Mouse (Mus musculus) cerebellum, postnatal 14 days (tissue): Measurements from ENCODE around the gene Mtrex.

Experiments used
- DNase-seq, 2 experiments: peaks; one replicate each; pipeline ENCODE4 v3.0.0; 2021; ENCODE audit warnings: mixed read lengths in 2 of 2

The Mtrex gene

DNA sequence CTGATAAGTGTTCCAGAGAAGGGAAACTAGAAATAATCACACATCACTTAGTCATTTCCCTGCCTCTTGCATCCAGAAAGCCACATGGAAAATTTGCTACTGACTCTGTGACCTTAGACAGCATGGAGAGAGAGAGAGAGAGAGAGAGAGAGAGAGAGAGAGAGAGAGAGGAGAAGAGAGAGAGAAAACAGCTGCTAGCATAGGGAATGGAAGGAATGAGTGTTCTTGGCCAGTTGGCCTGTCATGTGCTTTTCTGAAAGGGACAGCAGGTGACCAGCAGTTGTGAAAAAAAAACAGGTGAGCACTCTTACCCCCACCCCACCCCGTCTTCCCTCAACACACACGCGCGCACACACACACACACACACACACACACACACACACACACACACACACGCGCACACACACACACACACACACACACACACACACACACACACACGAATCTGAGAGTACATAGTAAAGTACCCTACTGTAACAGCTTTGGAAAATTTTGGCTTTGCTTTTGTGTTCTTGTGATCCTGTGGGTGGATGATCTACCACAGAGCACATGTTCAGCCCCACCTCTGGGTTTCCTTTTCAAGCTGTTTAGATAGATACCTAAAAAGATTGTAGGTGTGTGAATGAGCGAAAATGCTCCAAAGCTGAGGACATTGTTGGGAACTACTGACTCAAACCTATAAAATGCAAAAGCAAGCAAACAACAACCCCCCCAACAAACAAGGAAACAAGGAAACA, 103.1 kb downstream of the Mtrex start:
- DNase-seq = no peak

DNA sequence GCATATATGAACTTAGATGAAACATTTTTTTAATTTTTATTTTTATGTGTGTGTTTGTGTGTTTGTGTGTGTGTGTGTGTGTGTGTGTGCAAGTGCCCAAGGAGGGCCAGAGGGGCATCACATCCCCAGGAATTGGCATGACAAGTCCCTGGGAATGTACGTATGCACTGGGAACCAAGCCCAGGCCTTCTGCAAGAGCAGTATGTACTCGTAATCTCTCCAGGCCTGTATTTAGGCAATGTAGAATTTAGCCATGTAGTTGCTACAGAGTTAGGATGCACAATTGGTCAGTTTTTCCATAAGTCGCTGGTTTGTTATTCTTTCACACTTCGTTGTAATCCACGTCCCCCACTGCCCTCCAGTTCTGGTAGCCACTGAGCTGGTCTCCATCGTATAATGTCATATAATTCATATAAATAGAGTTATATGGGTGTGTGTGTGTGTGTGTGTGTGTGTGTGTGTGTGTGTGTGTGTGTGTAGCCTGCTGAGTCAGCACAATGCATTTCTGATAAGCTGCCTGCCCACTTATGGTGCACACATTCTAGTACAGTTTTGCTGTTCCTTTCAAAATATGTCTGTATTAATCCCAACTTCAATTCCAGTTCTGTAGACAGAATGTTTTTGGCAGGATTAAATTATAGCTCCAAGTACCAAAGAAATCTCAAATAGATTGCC, 103.8 kb downstream of the Mtrex start:
- DNase-seq = no peak

DNA sequence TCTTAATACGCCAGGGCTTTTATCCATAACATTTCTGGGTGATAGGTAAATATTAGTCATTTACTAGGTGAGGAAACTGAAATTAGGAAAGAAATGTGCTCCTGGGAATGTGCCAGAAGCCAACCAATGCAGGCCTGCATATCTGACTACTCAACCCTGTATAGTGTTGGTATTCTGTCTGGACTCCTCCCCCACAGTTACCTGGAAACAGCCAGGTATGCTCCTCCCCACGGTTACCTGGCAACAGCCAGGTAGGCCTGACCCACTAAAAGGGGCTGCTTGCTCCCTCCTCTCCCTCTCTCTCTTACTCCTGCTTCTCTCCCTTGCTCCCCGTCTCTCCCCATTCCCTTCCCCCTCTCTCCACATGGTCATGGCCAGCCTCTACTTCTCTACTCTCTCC, 104.8 kb downstream of the Mtrex start:
- no peak for DNase-seq

DNA sequence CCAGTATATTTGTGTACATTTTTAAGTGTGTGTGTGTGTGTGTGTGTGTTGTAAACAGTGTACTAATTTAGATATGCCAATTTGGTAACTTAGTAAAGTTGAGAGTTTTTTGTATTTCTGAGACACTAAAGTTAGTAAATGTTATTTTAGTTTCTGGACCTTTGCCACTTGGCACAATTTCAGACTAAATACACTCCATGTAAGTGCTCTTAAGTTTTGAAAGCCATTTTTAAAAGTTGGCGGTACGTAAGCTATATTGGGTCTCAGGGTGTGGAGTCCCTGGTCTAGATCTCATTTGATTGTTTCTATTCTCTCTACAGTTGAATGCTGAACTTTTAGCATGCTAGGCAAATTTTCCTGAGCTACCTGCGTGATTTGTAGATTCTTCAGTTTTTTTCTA, 109.1 kb downstream of the Mtrex start:
- no peak for DNase-seq
